Mouse (Mus musculus): ENCODE results near the gene Gse1. TPM values are rescaled to one million over a fixed set of nuclear protein-coding genes. Genes with fewer than 3 reads are reported as not detected.
A peak's percentile ranks its signal among the peaks of the same experiment; 100 is the strongest.

The Gse1 gene
- total and polyA plus RNA-seq, 3 experiments = 23.6 to 128 (median 66.9) TPM

DNA sequence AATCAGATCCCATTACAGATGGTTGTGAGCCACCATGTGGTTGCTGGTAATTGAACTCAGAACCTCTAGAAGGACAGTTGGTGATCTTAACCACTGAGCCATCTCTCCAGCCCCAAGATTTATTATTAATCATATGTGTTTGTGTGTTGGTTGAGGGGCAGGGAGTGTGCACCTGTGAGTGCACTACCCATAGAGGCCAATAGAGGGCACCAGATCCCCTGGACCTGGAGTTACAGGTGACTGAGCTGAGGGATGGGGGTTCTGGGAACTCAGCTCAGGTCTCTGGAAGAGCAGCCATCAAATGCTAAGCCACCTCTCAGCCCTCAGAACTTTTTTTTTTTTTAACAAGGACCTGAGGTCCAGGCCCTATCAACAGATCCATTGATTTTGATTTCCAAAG lies 156.5 kb downstream of the Gse1 start:
- H3K9ac ChIP-seq (ENCODE audit: control insufficient read depth, low read depth, low read length, poor library complexity, severe bottlenecking) = no peak overlapping the region
- no peak overlapping the region for H3K27ac ChIP-seq (ENCODE audit: control insufficient read depth, low read depth, low read length)
- no peaks in the 10 kb centered on the region for H3K9me3 ChIP-seq (replicated peaks; ENCODE audit: insufficient read depth, low read length)
- TF ChIP-seq RCOR1 (IDR thresholded peaks at IDR 0.05; ENCODE audit: low read depth, low read length) (no peak), USF2 (IDR thresholded peaks at IDR 0.05; ENCODE audit: borderline replicate concordance in 1 of 2, insufficient read depth in 1 of 2, low read depth in 1 of 2, low read length in 2 of 2) (no peak), POLR2A (IDR thresholded peaks at IDR 0.05; ENCODE audit: control insufficient read depth in 1 of 2, insufficient read depth in 1 of 2, low read depth in 1 of 2, low read length in 2 of 2, poor library complexity in 1 of 2) (no peak), RAD21 (IDR thresholded peaks at IDR 0.05; ENCODE audit: low read depth, low read length) (peak; percentile 25), TBP (IDR thresholded peaks at IDR 0.05; ENCODE audit: low read depth, low read length) (no peak), EP300 (IDR thresholded peaks at IDR 0.05; ENCODE audit: low read depth in 1 of 2, low read length in 2 of 2) (no peak), GABPA (IDR thresholded peaks at IDR 0.05; ENCODE audit: low read depth, low read length) (no peak), ZMIZ1 (IDR thresholded peaks at IDR 0.05; ENCODE audit: low read depth, low read length) (no peak), E2F4 (IDR thresholded peaks at IDR 0.05; ENCODE audit: borderline replicate concordance, low read depth, low read length) (no peak), UBTF (IDR thresholded peaks at IDR 0.05; ENCODE audit: borderline replicate concordance, insufficient read depth, low read depth, low read length) (no peak), ZC3H11A (IDR thresholded peaks at IDR 0.05; ENCODE audit: low read depth, low read length) (peak; percentile 17; the same call in 1 of the 2 replicates), HCFC1 (IDR thresholded peaks at IDR 0.05; ENCODE audit: low read depth, low read length) (no peak), POLR2AphosphoS2 (IDR thresholded peaks at IDR 0.05; ENCODE audit: low read length) (no peak), NELFE (IDR thresholded peaks at IDR 0.05; ENCODE audit: low read depth, low read length) (no peak), USF1 (IDR thresholded peaks at IDR 0.05; ENCODE audit: low read depth, low read length) (no peak), SMC3 (IDR thresholded peaks at IDR 0.05; ENCODE audit: low read depth, low read length) (peak; percentile 20; the same call in 1 of the 2 replicates), MAZ (IDR thresholded peaks at IDR 0.05; ENCODE audit: low read depth, low read length) (no peak), ETS1 (IDR thresholded peaks at IDR 0.05; ENCODE audit: low read depth, low read length) (no peak), POLR2AphosphoS5 (IDR thresholded peaks at IDR 0.05; ENCODE audit: borderline replicate concordance, low read depth, low read length) (no peak), TAL1 (IDR thresholded peaks at IDR 0.05; ENCODE audit: low read length) (no peak), MYB (IDR thresholded peaks at IDR 0.05; ENCODE audit: low read depth, low read length) (no peak), ZKSCAN1 (IDR thresholded peaks at IDR 0.05; ENCODE audit: low read depth, low read length) (no peak), MEF2A (IDR thresholded peaks at IDR 0.05; ENCODE audit: extremely low read depth, insufficient replicate concordance, low read depth, low read length, poor library complexity, severe bottlenecking) (no peak), CTCF (IDR thresholded peaks at IDR 0.05 in 2 of 3, conservative IDR thresholded peaks at IDR 0.05 in 1 of 3; ENCODE audit: control insufficient read depth in 1 of 3, insufficient read depth in 1 of 3, low read depth in 2 of 3, low read length in 3 of 3, poor library complexity in 1 of 3, severe bottlenecking in 1 of 3) (peak; percentile 50 to 73 (median 50)), MAFK (IDR thresholded peaks at IDR 0.05; ENCODE audit: borderline replicate concordance, low read depth, low read length) (no peak), JUND (IDR thresholded peaks at IDR 0.05; ENCODE audit: low read depth, low read length) (no peak), MXI1 (IDR thresholded peaks at IDR 0.05; ENCODE audit: low read depth, low read length) (no peak), ZNF384 (IDR thresholded peaks at IDR 0.05; ENCODE audit: low read depth, low read length) (no peak), TCF12 (IDR thresholded peaks at IDR 0.05; ENCODE audit: low read depth, low read length) (no peak), KAT2A (conservative IDR thresholded peaks at IDR 0.05; ENCODE audit: low read depth, low read length) (no peak), ELF1 (IDR thresholded peaks at IDR 0.05; ENCODE audit: low read depth, low read length) (no peak)
- H3K4me3 ChIP-seq (ENCODE audit: control insufficient read depth in 1 of 2, insufficient read depth in 1 of 2, low read depth in 2 of 2, low read length in 2 of 2) = no peak overlapping the region
- H3K36me3 ChIP-seq (ENCODE audit: control insufficient read depth in 1 of 2, insufficient read depth in 2 of 2, low read length in 2 of 2) = peaks cover 0 to 13% of the 10 kb centered on the region in 2 experiments; a peak in 2 of 4 replicates
- H3K27me3 ChIP-seq (ENCODE audit: control insufficient read depth in 1 of 2, insufficient read depth in 2 of 2, low read length in 2 of 2) = no peaks in the 10 kb centered on the region
- no peaks in the 10 kb centered on the region; the same call in 1 of the 2 replicates for H3K79me2 ChIP-seq (ENCODE audit: control insufficient read depth, insufficient read depth, low read length, poor library complexity)
- H3K4me1 ChIP-seq (ENCODE audit: control insufficient read depth in 1 of 2, insufficient read depth in 2 of 2, low read length in 2 of 2) = peaks cover 12 to 21% of the 10 kb centered on the region in 2 experiments
- no peak for DNase-seq (ENCODE audit: low read depth, low spot score)

Data from MEL (cell line).